Mouse (Mus musculus): Measurements from ENCODE around the gene Zfp334.

- no peak for TF ChIP-seq EP300 (IDR thresholded peaks at IDR 0.05; ENCODE audit: low read depth)
- no peak for TF ChIP-seq CTCF (IDR thresholded peaks at IDR 0.05; ENCODE audit: low read depth)
Observed at GRCm38 (mm10) chr2:165380050-165380449, 8.0 kb downstream of the Zfp334 start.

Data from liver, embryonic 14.5 days (tissue).